Mouse (Mus musculus) midbrain, embryonic 14.5 days (tissue): ENCODE measurements at regions not wholly inside any gene's neighbourhood (a gene's known extent, or its start where the extent isn't known, plus 50 kb on each side); places are given as distances from the start of the nearest gene placed in this dataset.

ENCODE experiments used
- ATAC-seq: fragments of 200-750 bp; cut with Nextera tagmentation; 2 replicates; pipeline ENCODE4 v1.8.0; 2017; ENCODE audit warnings: moderate number of reproducible peaks, moderate library complexity; ENCODE audit not compliant: low FRiP score, low TSS enrichment
- DNase-seq: peaks from one replicate; pipeline ENCODE4 v3.0.0-alpha.2; 2015
- H3K27ac ChIP-seq: fragments of 300-500 bp; sonication (generic); replicated peaks from 2 replicates; pipeline ENCODE4 v1.5.1; 2014; ENCODE audit warnings: mild to moderate bottlenecking, low read depth, low read length, moderate library complexity
- H3K27me3 ChIP-seq: fragments of 300-500 bp; sonication (generic); 2 replicates; pipeline ENCODE4 v1.6.1; 2014; ENCODE audit warnings: low read length, control low read depth, mixed read lengths; ENCODE audit not compliant: control insufficient read depth, insufficient read depth
- H3K36me3 ChIP-seq: fragments of 300-500 bp; sonication (generic); 2 replicates; pipeline ENCODE4 v1.6.1; 2014; ENCODE audit warnings: low read length, control low read depth; ENCODE audit not compliant: control insufficient read depth, insufficient read depth
- H3K4me1 ChIP-seq: fragments of 300-500 bp; sonication (generic); 2 replicates; pipeline ENCODE4 v1.6.1; 2014; ENCODE audit warnings: mild to moderate bottlenecking, antibody characterized with exemption, low read length, control low read depth; ENCODE audit not compliant: control insufficient read depth, insufficient read depth
- H3K4me2 ChIP-seq: fragments of 300-500 bp; sonication (generic); 2 replicates; pipeline ENCODE4 v1.6.1; 2014; ENCODE audit warnings: mild to moderate bottlenecking, low read length, moderate library complexity
- H3K4me3 ChIP-seq: fragments of 300-500 bp; sonication (generic); replicated peaks from 2 replicates; pipeline ENCODE4 v1.5.1; 2014; ENCODE audit warnings: low read depth, low read length
- H3K9ac ChIP-seq: fragments of 300-500 bp; sonication (generic); replicated peaks from 2 replicates; pipeline ENCODE4 v1.6.1; 2014; ENCODE audit warnings: mild to moderate bottlenecking, low read length, moderate library complexity
- H3K9me3 ChIP-seq: fragments of 300-500 bp; sonication (generic); 2 replicates; pipeline ENCODE4 v1.6.1; 2016; ENCODE audit warnings: low read length, control low read depth, mixed read lengths; ENCODE audit not compliant: control insufficient read depth
- WGBS: fragments of 180-500 bp; shearing (Covaris S2); extraction: QIAGEN DNeasy Blood & Tissue Kit; methylation state at CpG from one replicate; pipeline ENCODE4 v1.1.7; 2014; 5-methylcytosine and 5-hydroxymethylcytosine counted together

GRCm38 (mm10) chr2:75408016-75408415, 251.0 kb upstream of the Hnrnpa3 start:
- DNase-seq (no peak), ATAC-seq (no peak)
- Histone ChIP-seq H3K27ac (no peak overlapping the region), H3K4me3 (no peak overlapping the region), H3K4me1 (peaks cover 14% of the 10 kb centered on the region), H3K9me3 (no peaks in the 10 kb centered on the region), H3K9ac (no peak overlapping the region), H3K4me2 (no peak overlapping the region), H3K36me3 (no peaks in the 10 kb centered on the region), H3K27me3 (no peaks in the 10 kb centered on the region)
- WGBS = 92% methylated on average over 2 of the region's 2 CpGs

DNA sequence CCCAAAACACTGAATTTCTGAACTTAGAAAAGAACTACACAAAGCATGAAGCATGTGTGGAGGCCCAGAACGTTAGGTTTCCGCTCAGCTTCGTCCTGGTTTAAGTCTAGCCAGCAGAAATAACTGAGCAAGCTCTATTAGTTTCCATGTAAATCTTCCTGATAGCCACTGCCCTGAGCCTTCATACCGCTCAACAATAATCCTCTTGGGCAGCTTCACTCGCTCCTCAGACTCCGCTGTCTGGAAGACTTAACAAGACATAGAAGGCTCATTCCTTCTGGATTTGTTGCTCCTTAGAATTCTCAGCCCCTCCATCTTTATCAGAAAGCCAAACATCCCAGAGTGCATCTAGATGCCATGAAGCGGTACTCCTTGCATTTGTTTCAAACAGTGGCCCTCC, 249.3 kb upstream of the Hnrnpa3 start:
- ATAC-seq (no peak), DNase-seq (no peak)
- Histone ChIP-seq H3K4me2 (no peak overlapping the region), H3K9ac (no peak overlapping the region), H3K27me3 (no peaks in the 10 kb centered on the region), H3K27ac (no peak overlapping the region), H3K36me3 (no peaks in the 10 kb centered on the region), H3K9me3 (no peaks in the 10 kb centered on the region), H3K4me3 (no peak overlapping the region), H3K4me1 (peaks cover 11% of the 10 kb centered on the region; the same call in 1 of the 2 replicates)
- 86% methylated on average over 7 of the region's 7 CpGs for WGBS

DNA sequence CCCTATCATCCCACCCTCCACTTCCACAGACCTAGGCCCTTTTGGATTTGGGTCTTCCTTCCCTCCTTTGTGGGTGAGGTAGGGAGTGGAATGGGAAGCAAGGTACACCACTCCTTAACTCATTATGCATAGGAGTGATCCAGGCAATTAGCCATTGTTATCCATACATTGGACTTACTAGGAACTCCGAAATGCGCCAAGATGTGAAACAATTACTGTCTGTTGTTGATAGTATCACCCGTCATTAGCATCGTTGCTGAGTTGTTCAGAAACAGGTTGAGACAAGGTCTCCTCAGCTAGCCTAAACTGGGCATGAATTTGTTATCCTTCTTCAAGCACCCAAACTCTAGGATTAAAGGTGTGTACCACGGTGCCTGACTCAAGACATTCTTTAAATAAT, 246.3 kb upstream of the Hnrnpa3 start:
- DNase-seq (no peak), ATAC-seq (no peak)
- Histone ChIP-seq H3K4me1 (no peaks in the 10 kb centered on the region), H3K9ac (no peak overlapping the region), H3K36me3 (no peaks in the 10 kb centered on the region), H3K4me3 (no peak overlapping the region), H3K9me3 (no peaks in the 10 kb centered on the region), H3K27me3 (no peaks in the 10 kb centered on the region), H3K4me2 (no peak overlapping the region), H3K27ac (no peak overlapping the region)
- WGBS = 93% methylated on average over 5 of the region's 5 CpGs

- peaks cover 10% of the 10 kb centered on the region for H3K4me1 ChIP-seq
- no peak overlapping the region for H3K4me3 ChIP-seq
- no peaks in the 10 kb centered on the region for H3K9me3 ChIP-seq
- H3K27me3 ChIP-seq = no peaks in the 10 kb centered on the region
- DNase-seq (no peak), ATAC-seq (no peak)
- H3K9ac ChIP-seq = no peak overlapping the region
- no peak overlapping the region for H3K27ac ChIP-seq
- H3K4me2 ChIP-seq = no peak overlapping the region
- no peaks in the 10 kb centered on the region for H3K36me3 ChIP-seq
- WGBS = 90% methylated on average over 2 of the region's 2 CpGs
These were observed 240.4 kb upstream of the Hnrnpa3 start for GRCm38 (mm10) chr2:75418689-75419088.

- Histone ChIP-seq H3K9me3 (no peaks in the 10 kb centered on the region), H3K36me3 (no peaks in the 10 kb centered on the region), H3K27me3 (no peaks in the 10 kb centered on the region), H3K9ac (no peak overlapping the region), H3K4me2 (no peak overlapping the region), H3K27ac (no peak overlapping the region), H3K4me3 (no peak overlapping the region), H3K4me1 (peaks cover 14% of the 10 kb centered on the region)
- ATAC-seq (no peak), DNase-seq (no peak)
- WGBS = 95% methylated on average over 1 of the region's 1 CpGs
These were observed 239.9 kb upstream of the Hnrnpa3 start for GRCm38 (mm10) chr2:75419142-75419541.

- H3K27me3 ChIP-seq = no peaks in the 10 kb centered on the region
- H3K9me3 ChIP-seq = no peaks in the 10 kb centered on the region
- peak overlapping the region; percentile 17; the same call in 1 of the 2 replicates for H3K4me2 ChIP-seq
- H3K4me3 ChIP-seq = no peak overlapping the region
- H3K4me1 ChIP-seq = peaks cover 34% of the 10 kb centered on the region
- 58% methylated on average over 20 of the region's 20 CpGs for WGBS
- no peaks in the 10 kb centered on the region for H3K36me3 ChIP-seq
- DNase-seq = peak; percentile 57
- H3K9ac ChIP-seq = no peak overlapping the region
- peak overlapping the region; percentile 86 for H3K27ac ChIP-seq
- ATAC-seq = no peak; the same call in 1 of the 2 replicates
These were observed 236.0 kb upstream of the Hnrnpa3 start for GRCm38 (mm10) chr2:75422798-75423685.

DNA sequence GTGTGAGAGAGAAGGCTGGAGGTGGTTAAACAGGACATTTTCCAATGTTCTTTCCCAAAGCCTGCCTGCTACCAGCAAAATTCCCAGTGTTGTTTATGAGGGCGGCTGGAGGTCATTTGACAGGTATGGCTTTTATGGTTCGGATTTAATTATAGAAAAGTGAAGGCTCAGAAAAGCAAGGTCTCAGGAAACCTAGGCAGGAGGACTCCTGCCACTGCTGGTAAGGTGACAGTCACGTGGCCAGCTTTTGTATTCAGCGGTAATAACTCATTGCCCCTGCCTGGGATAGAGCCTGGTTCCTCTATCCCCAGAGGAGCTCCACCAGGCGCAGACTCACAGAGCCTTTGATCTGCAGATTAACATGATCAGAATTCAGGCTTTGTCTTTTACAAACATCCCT, 235.2 kb upstream of the Hnrnpa3 start:
- Histone ChIP-seq H3K9ac (no peak overlapping the region), H3K27ac (peak overlapping the region; percentile 86)

DNA sequence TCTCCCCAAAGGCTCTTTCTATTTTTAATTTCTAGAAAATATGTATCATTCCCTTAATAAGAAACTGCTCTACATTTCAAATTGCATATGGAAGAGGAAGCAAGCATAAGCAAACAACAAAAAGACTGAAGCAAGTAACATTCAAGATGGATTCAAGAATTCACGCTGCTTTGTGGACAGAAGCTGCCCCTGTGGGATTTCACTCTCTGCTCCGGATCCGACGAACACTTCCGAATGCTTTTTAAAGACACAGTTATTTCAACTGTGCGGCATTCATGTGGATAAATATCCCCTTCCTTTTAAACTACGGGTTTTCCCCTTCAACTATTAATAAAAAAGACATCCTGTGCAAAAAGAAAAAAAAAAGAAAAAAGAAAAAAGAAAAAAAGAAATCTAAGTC, 234.7 kb upstream of the Hnrnpa3 start:
- no peak for ATAC-seq
- no peak overlapping the region for H3K9ac ChIP-seq
- H3K4me2 ChIP-seq = peak overlapping the region; percentile 27
- no peaks in the 10 kb centered on the region for H3K9me3 ChIP-seq
- H3K36me3 ChIP-seq = no peaks in the 10 kb centered on the region
- WGBS = 14% methylated on average over 7 of the region's 7 CpGs
- DNase-seq = peak; percentile 78
- H3K4me3 ChIP-seq = no peak overlapping the region
- H3K27me3 ChIP-seq = no peaks in the 10 kb centered on the region
- H3K4me1 ChIP-seq = peaks cover 34% of the 10 kb centered on the region
- peak overlapping the region; percentile 86 for H3K27ac ChIP-seq

More for the DNA sequence above, 235.2 kb upstream of the Hnrnpa3 start:
- peak overlapping the region; percentile 27 for H3K4me2 ChIP-seq
- no peak overlapping the region for H3K4me3 ChIP-seq
- no peaks in the 10 kb centered on the region for H3K36me3 ChIP-seq
- no peaks in the 10 kb centered on the region for H3K27me3 ChIP-seq
- H3K4me1 ChIP-seq = peaks cover 34% of the 10 kb centered on the region
- ATAC-seq = peak; percentile 80; the same call in 1 of the 2 replicates
- 22% methylated on average over 5 of the region's 5 CpGs for WGBS
- no peaks in the 10 kb centered on the region for H3K9me3 ChIP-seq
- DNase-seq = peak; percentile 83

DNA sequence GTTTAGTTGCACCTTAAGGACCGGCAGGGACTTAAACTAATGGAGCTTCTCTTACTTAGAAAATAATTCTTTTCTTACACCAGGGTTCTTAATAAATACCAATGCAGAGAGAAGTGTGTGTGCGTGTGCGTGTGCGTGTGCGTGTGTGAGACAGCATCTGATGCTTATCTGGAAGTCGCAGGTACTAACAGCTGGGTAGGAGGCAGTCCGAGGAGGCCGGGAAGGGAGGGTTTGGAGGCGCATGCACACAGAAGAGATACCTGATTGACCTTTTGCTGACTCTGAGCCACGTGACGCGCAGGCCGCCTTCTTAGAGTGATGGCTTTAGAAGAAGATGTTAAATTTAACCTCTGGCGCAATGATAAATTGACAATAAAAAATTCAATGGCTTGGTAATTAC, 234.2 kb upstream of the Hnrnpa3 start:
- no peaks in the 10 kb centered on the region for H3K9me3 ChIP-seq
- H3K36me3 ChIP-seq = no peaks in the 10 kb centered on the region
- H3K4me3 ChIP-seq = no peak overlapping the region
- no peak overlapping the region for H3K9ac ChIP-seq
- peak; percentile 34; the same call in 1 of the 2 replicates for ATAC-seq
- no peaks in the 10 kb centered on the region for H3K27me3 ChIP-seq
- H3K27ac ChIP-seq = peak overlapping the region; percentile 86
- peak; percentile 61 for DNase-seq
- peaks cover 34% of the 10 kb centered on the region for H3K4me1 ChIP-seq
- peak overlapping the region; percentile 27 for H3K4me2 ChIP-seq
- WGBS = 56% methylated on average over 14 of the region's 14 CpGs
